Mouse (Mus musculus) spleen, embryonic (tissue): ENCODE measurements at regions not wholly inside any gene's neighbourhood (a gene's known extent, or its start where the extent isn't known, plus 50 kb on each side); places are given as distances from the start of the nearest gene placed in this dataset.

Experiments
- CTCF ChIA-PET: fragments of 350-600 bp; sonication (Branson Sonifier 250); formaldehyde crosslinking; loops from one replicate; lab custom pipeline; 2022; lab: Charles Lee

GRCm38 (mm10) chr3:151351481-151352090, 86.1 kb upstream of the Adgrl4 start:
- CTCF ChIA-PET = no interaction called here

GRCm38 (mm10) chr3:151366302-151366701, 71.4 kb upstream of the Adgrl4 start:
- CTCF ChIA-PET = no interaction called here

GRCm38 (mm10) chr3:151366707-151367306, 70.9 kb upstream of the Adgrl4 start:
- CTCF ChIA-PET = no interaction called here

GRCm38 (mm10) chr3:151383326-151384019, 54.2 kb upstream of the Adgrl4 start:
- CTCF ChIA-PET = interaction anchor here (0.6 kb wide), 1 partner anchor 341 kb away, joined by 3 read pairs; no protein-coding TSS in a partner anchor

- CTCF ChIA-PET = no interaction called here
Observed at GRCm38 (mm10) chr3:151384850-151385249, 52.8 kb upstream of the Adgrl4 start.

- CTCF ChIA-PET = interaction anchor here (0.6 kb wide), 1 partner anchor 20 kb away, joined by 3 read pairs; no protein-coding TSS in a partner anchor
Observed at GRCm38 (mm10) chr3:151386103-151386502, 51.6 kb upstream of the Adgrl4 start.
